Mouse (Mus musculus): ENCODE measurements at regions not wholly inside any gene's neighbourhood (a gene's known extent, or its start where the extent isn't known, plus 50 kb on each side); places are given as distances from the start of the nearest gene placed in this dataset.

DNA sequence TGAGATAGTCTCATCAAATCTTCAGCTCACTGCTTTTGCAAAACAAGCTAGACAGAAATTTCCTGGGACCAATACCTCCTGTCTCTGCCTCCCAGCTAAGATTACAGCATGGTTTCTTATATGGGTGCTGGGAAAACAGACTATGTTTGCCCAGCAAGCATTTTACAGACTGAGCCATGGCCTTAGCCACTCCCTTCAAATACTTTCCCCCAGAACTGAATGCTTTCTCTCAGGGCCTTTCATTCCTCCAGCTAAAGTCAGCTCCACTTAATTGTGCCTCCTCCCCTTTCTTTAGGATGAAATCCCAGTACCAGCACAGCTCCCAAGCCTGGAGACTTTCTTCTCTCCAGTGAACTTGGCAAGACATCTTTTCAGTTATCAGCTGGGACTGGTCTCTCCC, 232.1 kb downstream of the Tmsb4x start:
- DNase-seq (ENCODE audit: extremely low spot score, low spot score): no peak

GRCm38 (mm10) chrX:166971721-166972120, 237.4 kb downstream of the Tmsb4x start:
- no peak for DNase-seq (ENCODE audit: extremely low spot score, low spot score)

DNA sequence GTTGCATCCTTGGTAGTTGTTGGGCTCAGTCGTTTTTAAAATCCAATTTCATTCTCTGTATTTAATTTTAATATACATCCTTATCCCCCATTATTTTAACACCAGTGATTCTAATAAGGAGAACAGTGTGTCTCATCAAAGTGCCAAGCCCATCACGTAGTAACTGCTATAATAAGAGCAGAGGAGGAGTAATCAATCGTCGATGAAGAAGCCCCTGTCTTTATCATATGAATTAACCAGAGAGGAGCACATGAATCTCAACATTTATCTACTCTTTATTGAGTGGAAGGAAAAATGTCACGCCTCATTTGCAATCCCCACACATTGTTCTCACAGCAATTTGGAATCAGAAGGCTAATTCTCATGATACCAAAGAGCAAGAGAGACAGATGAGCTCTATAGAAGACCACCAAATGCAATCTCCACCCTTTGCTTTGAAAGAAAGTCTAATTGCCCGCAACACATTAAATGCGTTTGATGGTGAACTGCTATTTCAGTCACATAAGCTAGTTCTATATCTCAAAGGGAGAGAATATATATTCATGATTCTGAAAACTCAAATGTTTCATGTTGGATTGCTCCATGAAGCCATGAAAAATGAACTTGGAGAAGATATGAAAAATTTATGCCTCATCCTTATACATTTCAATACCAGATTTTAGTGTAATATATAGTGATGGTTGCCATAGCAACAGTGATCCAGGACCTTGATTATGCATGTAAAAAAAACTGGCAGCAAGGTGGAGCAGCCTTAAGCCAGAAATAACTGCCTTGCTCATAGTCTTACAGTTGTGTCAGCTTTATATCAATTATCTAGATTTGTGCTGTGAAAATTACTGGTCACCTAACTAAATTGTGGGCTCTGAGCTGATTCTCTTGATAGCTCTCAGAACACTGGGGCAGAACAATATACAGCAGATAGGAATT, 244.2 kb downstream of the Tmsb4x start:
- no peak for DNase-seq (ENCODE audit: extremely low spot score, low spot score)

DNA sequence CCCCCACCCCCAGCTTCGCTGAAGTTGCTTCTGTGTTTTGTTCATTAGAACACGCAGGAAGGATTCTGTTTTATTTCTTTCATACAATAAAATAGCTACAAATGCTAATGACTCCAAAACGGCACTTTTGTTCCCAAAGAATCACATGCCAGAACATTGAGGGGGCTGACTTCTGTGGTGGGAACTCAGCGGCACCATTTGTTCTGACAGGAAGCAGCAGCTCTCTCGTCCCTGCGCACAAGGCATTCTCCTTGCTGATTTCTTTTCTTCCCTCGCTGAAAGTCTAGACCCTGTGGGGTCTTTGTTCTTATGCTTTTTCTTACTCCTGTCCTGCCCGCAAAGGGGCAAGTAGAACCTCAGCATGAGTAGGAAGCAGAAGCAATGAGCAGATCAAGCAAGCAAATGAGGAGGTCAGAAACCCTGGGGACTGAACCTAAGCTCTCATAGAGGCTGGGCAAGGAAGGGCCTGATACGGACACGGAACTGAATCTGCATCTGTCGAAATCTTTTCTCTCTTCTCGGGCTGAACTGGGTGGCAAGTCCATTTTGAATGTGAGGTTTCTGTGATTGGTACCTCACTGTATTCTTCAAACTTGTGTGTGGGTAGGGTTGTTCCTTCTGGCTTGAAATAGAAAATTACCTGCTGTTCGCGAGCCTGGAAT, 256.5 kb downstream of the Tmsb4x start:
- DNase-seq (ENCODE audit: extremely low spot score, low spot score): no peak

GRCm38 (mm10) chrX:166951011-166951410, 258.1 kb downstream of the Tmsb4x start:
- no peak for DNase-seq (ENCODE audit: extremely low spot score, low spot score)

- no peak for DNase-seq (ENCODE audit: extremely low spot score, low spot score)
Observed at GRCm38 (mm10) chrX:166945915-166946314, 263.2 kb downstream of the Tmsb4x start.

DNA sequence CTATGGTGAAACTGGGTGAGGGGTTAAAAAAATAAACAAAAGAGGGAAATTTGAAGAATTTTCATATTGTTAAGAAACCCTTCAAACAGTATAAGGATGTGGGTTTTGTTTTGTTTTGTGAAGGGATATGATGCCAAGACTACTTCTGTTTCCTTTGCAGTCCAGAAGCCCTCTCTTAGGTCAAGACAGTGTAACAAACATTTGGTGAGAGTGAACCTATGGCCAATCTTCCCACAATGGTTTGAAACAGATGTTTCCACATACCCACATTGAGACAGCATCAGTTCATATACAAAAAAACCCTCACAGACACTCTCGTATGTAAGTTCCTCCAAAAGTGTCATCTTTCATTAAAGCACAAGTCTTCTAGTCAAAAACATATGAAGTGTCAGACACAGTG, 263.6 kb downstream of the Tmsb4x start:
- no peak for DNase-seq (ENCODE audit: extremely low spot score, low spot score)

GRCm38 (mm10) chrX:166933766-166934165, 275.3 kb downstream of the Tmsb4x start:
- no peak for DNase-seq (ENCODE audit: extremely low spot score, low spot score)

GRCm38 (mm10) chrX:166932472-166932871, 276.6 kb downstream of the Tmsb4x start:
- no peak for DNase-seq (ENCODE audit: extremely low spot score, low spot score)

DNA sequence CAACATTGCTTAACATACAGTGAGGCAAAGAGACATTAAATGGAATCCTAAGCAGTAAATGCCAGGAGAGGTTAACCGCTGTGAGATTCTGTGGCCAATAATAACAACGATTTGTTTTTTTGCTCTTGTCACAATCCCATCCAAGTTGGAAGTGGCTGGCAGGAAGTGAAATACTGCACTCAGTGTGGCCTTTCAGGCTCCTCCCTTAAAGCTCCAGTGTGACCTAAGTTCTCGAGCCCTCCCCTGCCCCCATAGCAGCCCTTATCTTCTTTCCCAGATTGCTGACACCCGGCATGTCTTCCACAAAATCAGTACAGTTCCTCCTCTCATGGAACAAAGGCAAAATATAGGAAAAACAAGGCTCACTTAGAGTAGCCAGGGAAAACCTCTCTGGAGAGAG, 278.1 kb downstream of the Tmsb4x start:
- no peak for DNase-seq (ENCODE audit: extremely low spot score, low spot score)

DNA sequence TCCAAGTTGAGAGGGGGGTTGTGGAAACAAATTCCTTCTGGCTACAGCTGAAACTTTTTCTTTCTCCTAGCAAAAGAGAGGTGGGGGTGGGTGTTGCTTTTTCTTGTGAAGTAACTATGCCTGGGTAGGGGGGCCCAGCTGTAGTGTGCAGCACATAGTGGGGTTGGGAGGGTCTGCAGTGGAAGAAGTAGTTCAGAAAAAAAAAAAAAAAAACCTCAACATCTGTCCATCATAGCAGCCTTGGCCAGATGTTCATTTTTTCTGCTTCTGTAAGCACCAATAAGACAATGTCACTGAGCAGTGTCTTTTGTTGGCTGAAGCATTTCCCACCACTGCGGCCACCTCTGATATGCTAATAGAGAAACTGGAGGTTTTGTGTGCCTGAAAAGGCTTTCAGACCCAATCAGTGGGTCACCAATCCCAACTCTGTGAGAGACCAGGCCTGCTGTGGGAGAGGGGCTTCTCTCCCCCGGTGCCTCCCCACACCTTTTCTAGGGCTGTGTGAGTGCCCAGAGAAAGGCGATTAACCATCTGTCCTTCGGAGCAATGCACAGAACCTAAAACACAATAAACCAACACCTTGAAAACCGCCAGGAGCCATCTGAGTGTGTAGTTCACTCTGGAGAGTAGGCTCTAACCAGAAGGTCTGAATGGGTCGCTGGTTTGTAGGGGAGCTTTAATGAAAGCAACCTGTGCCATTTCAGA, 279.2 kb downstream of the Tmsb4x start:
- no peak for DNase-seq (ENCODE audit: extremely low spot score, low spot score)

GRCm38 (mm10) chrX:166915356-166915953, 293.7 kb downstream of the Tmsb4x start:
- no peak for DNase-seq (ENCODE audit: extremely low spot score, low spot score)

GRCm38 (mm10) chrX:166906602-166907001, 302.5 kb downstream of the Tmsb4x start:
- DNase-seq (ENCODE audit: extremely low spot score, low spot score): no peak

GRCm38 (mm10) chrX:166900761-166901160, 308.4 kb downstream of the Tmsb4x start:
- no peak for DNase-seq (ENCODE audit: extremely low spot score, low spot score)

DNA sequence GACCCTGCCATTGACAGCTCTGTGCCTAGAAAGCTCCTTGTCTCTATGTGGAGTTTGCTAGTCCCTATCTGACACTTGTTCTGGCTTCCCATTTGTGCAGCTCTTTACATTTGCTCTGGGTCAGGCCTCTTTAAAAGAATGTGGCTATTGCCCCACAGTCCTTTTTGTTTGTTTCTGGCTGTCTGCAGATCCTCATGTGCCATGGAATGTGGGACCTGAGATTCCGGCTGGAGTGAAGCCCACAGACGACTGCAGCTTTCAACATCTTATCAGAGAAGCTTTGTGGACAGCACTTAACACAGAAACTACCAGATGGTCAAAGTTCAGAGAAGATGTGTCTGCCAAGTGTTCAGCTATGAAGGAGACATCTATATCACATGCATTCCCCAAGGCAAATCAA, 309.7 kb upstream of the Egfl6 start:
- no peak for DNase-seq (ENCODE audit: extremely low spot score, low spot score)

DNA sequence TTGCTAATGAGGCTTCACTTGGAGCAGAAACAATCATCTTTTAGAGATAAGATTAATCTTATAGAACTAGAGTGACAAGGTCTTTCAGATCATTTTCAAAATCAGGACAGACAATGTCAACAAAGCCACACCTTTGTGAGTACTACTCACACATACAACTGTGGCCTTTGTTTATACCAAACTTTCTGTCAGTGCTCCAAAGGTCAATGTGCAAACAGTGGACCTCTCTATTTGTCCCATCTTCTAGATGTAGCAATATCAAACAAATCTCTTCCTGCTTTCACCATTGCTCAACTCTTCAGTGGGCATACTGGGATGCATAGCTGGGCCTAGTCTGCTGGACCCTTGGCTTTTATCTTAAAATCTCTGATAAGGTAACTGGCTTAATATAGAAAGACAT, 300.9 kb upstream of the Egfl6 start:
- no peak for DNase-seq (ENCODE audit: extremely low spot score, low spot score)

DNA sequence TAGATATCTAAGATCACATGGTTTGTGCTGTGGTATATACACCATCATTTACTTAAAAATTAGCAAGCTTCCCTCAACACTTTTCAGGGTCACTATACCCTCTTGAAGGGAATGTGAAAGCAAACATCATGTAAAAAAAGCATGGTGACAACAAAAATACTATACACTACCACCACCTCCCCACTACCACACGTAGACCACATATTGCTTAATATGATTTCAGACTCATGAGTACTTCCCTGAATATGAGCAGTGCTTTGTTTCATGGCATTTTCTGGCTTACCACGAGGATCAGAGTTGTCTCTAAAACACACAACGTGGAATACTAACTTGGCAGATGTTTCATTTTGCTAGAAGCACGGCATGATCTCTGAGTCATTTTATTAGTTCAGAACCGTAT, 284.0 kb upstream of the Egfl6 start:
- no peak for DNase-seq (ENCODE audit: extremely low spot score, low spot score)

DNA sequence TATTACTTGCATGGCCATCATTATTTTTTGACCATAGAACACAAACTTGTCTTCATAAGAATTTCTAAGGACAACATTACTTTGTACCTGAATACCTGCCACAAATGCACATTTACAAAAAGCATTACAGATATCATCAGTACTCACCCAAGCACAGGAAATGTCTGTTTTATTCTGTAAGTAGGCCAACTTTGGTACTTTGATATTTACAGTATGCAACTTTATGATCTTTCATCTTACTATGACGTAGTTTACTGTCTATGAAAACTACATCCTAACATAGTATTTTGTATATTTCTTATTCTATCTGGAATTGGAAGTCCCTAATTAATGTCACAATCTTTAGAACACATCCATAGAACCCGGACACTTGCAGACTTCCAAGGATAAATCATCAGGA, 282.2 kb upstream of the Egfl6 start:
- no peak for DNase-seq (ENCODE audit: extremely low spot score, low spot score)
